Mouse (Mus musculus): Measurements from ENCODE around the gene Sat2.

GRCm38 (mm10) chr11:69617805-69618204 lies 4.0 kb upstream of the Sat2 start, which contains the start of gene Shbg:
- TF ChIP-seq CTCF (IDR thresholded peaks at IDR 0.05; ENCODE audit: low read depth, low read length) (no peak), POLR2A (IDR thresholded peaks at IDR 0.05; ENCODE audit: borderline replicate concordance, low read depth, low read length) (no peak)
